Mouse (Mus musculus) heart, embryonic 16.5 days (tissue): ENCODE results near the gene Rhoa. TPM values are rescaled to one million over a fixed set of nuclear protein-coding genes. Genes with fewer than 3 reads are reported as not detected.
"Not testable (repeated sequence)": the region's sequence is repeated elsewhere in the genome, so short reads cannot be mapped to it uniquely, and the experiment has no call there.

Source experiments
- ATAC-seq: fragments of 200-750 bp; cut with Nextera tagmentation; replicated peaks from 2 replicates; pipeline ENCODE4 v1.8.0; 2017; ENCODE audit warnings: moderate number of reproducible peaks; ENCODE audit not compliant: insufficient read depth, low FRiP score; ENCODE audit errors: extremely low read depth
- H3K27ac ChIP-seq: fragments of 300-500 bp; sonication (generic); 2 replicates; pipeline ENCODE4 v1.5.1; 2014; ENCODE audit warnings: mild to moderate bottlenecking, low read length, control low read depth, moderate library complexity
- H3K27me3 ChIP-seq: fragments of 300-500 bp; sonication (generic); 2 replicates; pipeline ENCODE4 v1.6.1; 2014; ENCODE audit warnings: low read length, mixed read lengths; ENCODE audit not compliant: control insufficient read depth, insufficient read depth
- H3K36me3 ChIP-seq: fragments of 300-500 bp; sonication (generic); 2 replicates; pipeline ENCODE4 v1.6.1; 2014; ENCODE audit not compliant: control insufficient read depth, insufficient read depth
- H3K4me1 ChIP-seq: fragments of 300-500 bp; sonication (generic); 2 replicates; pipeline ENCODE4 v1.6.1; 2014; ENCODE audit warnings: low read length, mixed read lengths; ENCODE audit not compliant: control insufficient read depth, insufficient read depth
- H3K4me2 ChIP-seq: fragments of 300-500 bp; sonication (generic); 2 replicates; pipeline ENCODE4 v1.6.1; 2014; ENCODE audit warnings: low read depth, mild to moderate bottlenecking, control low read depth, low read length
- H3K4me3 ChIP-seq: fragments of 300-500 bp; sonication (generic); 2 replicates; pipeline ENCODE4 v1.5.1; 2014; ENCODE audit warnings: mild to moderate bottlenecking, control low read depth, low read length
- H3K9ac ChIP-seq: fragments of 300-500 bp; sonication (generic); 2 replicates; pipeline ENCODE4 v1.6.1; 2014; ENCODE audit warnings: low read length, control low read depth
- H3K9me3 ChIP-seq: fragments of 300-500 bp; sonication (generic); replicated peaks from 2 replicates; pipeline ENCODE4 v1.6.1; 2016; ENCODE audit warnings: low read length; ENCODE audit not compliant: control insufficient read depth
- WGBS: fragments of 180-500 bp; shearing (Covaris S2); extraction: QIAGEN DNeasy Blood & Tissue Kit; methylation state at CpG from one replicate; pipeline ENCODE4 v1.1.7; 2014; 5-methylcytosine and 5-hydroxymethylcytosine counted together
- polyA plus RNA-seq: library from polyadenylated mRNA; unstranded; fragments of >200 nt; fragmentation: Nextera tagmentation; extraction: Ambion mirVana; gene quantifications from 2 replicates; pipeline ENCODE4 v1.2.1, GENCODE M21; 2015

The Rhoa gene
- polyA plus RNA-seq, 1 experiment from 2014 or later, result 444 TPM

DNA sequence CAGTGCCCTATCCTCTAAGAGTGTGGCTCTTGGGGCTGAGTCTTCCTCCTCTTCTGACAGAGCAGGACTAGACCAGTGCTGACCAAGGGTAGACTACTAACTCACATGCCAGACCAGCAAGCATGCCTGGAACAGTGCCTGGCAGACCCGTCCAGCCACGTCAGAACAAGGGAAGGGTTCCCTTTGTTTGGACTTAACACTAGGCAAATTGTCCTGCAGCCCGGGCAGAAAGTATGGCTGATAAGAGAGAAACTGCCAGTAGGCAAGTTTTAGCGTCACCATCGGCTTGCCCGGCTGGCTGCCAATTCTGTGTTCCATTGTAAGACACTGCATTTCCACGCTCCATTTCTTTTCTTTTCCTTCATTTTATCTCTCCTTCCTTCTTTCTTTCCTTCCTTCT is 38.2 kb upstream of the Rhoa start:
- H3K9me3 ChIP-seq, result no peaks in the 10 kb centered on the region
- no peak overlapping the region for H3K9ac ChIP-seq
- no peaks in the 10 kb centered on the region for H3K36me3 ChIP-seq
- peak overlapping the region; percentile 77 for H3K27ac ChIP-seq
- no peaks in the 10 kb centered on the region for H3K27me3 ChIP-seq
- H3K4me2 ChIP-seq, result peak overlapping the region; percentile 8; the same call in 1 of the 2 replicates
- WGBS, result 33% methylated on average over 7 of the region's 7 CpGs
- no peak for ATAC-seq
- H3K4me3 ChIP-seq, result no peak overlapping the region
- peaks cover 28% of the 10 kb centered on the region for H3K4me1 ChIP-seq

DNA sequence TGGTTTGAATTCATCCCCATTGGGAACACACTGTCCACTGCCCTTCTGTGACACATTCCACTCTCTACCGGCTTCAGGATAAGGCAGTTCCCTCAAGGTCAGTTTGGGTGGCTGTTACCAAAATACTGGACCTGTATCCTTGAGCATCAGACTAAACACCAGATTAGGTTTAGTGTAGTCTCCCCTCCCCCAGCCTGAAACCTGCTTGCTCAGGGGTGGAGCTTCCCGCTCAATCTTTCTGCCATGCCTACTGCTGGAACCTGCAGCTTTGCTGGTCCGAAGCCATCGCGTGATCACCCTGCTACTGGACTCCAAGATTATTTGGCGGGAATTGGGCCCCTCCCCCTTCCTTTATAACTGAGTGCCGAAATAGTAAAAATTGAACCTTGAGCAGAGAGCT is 37.2 kb upstream of the Rhoa start:
- not testable (repeated sequence) for H3K27ac ChIP-seq, H3K36me3 ChIP-seq, H3K9me3 ChIP-seq, ATAC-seq, H3K4me2 ChIP-seq, H3K27me3 ChIP-seq, H3K4me3 ChIP-seq, H3K9ac ChIP-seq
- 63% methylated on average over 6 of the region's 7 CpGs for WGBS
- H3K4me1 ChIP-seq, result peaks cover 28% of the 10 kb centered on the region

- Histone ChIP-seq H3K27ac (no peak overlapping the region), H3K36me3 (no peaks in the 10 kb centered on the region), H3K27me3 (no peaks in the 10 kb centered on the region), H3K9me3 (no peaks in the 10 kb centered on the region), H3K4me1 (peaks cover 20% of the 10 kb centered on the region), H3K4me3 (no peak overlapping the region), H3K4me2 (no peak overlapping the region), H3K9ac (no peak overlapping the region)
- ATAC-seq, result no peak
- 23% methylated on average over 2 of the region's 2 CpGs for WGBS
These were observed 34.0 kb upstream of the Rhoa start for GRCm38 (mm10) chr9:108271941-108272340.

GRCm38 (mm10) chr9:108272691-108273090 is 33.2 kb upstream of the Rhoa start:
- no peak for ATAC-seq
- Histone ChIP-seq H3K9me3 (no peaks in the 10 kb centered on the region), H3K4me3 (no peak overlapping the region), H3K27ac (no peak overlapping the region), H3K36me3 (no peaks in the 10 kb centered on the region), H3K27me3 (no peaks in the 10 kb centered on the region), H3K4me1 (peaks cover 15% of the 10 kb centered on the region), H3K4me2 (no peak overlapping the region), H3K9ac (no peak overlapping the region)
- 48% methylated on average over 5 of the region's 5 CpGs for WGBS

DNA sequence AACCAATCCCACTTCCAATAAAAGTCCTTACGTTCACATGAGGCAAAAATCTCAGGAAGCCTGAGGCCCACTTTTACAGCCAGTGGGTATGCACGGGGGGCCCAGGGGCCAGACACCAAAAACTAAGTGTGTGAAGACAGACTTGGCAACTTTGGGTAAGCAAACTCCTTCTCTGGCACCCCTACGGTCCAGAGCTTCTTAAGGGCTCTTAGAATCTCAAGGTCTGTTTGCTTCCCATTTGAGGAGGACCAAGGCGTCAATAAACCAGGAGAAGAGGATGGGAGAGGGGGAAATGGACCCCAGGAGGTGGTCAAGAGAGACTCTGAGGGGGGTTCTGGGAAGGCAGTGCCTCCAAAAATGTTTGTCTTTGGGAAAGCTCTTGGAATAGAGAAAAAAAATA is 32.4 kb upstream of the Rhoa start:
- Histone ChIP-seq H3K4me1 (peaks cover 8% of the 10 kb centered on the region), H3K27me3 (no peaks in the 10 kb centered on the region), H3K4me3 (no peak overlapping the region), H3K4me2 (no peak overlapping the region), H3K27ac (no peak overlapping the region), H3K9ac (no peak overlapping the region), H3K36me3 (no peaks in the 10 kb centered on the region), H3K9me3 (no peaks in the 10 kb centered on the region)
- ATAC-seq, result no peak
- 85% methylated on average over 4 of the region's 4 CpGs for WGBS

- Histone ChIP-seq H3K9ac (no peak overlapping the region), H3K9me3 (no peaks in the 10 kb centered on the region), H3K27me3 (no peaks in the 10 kb centered on the region), H3K4me1 (peaks cover 8% of the 10 kb centered on the region), H3K4me2 (no peak overlapping the region), H3K4me3 (no peak overlapping the region), H3K36me3 (no peaks in the 10 kb centered on the region), H3K27ac (no peak overlapping the region; the same call in 1 of the 2 replicates)
- ATAC-seq, result 0 out of 2 replicates have a peak, but pooled peaks have one; percentile 28
- 71% methylated on average over 5 of the region's 5 CpGs for WGBS
These were observed 31.2 kb upstream of the Rhoa start for GRCm38 (mm10) chr9:108274476-108275330.

- ATAC-seq, result peak; percentile 16; the same call in 1 of the 2 replicates
- Histone ChIP-seq H3K4me1 (peaks cover 11% of the 10 kb centered on the region), H3K4me2 (no peak overlapping the region)
These were observed 30.6 kb upstream of the Rhoa start for GRCm38 (mm10) chr9:108275331-108275659.

GRCm38 (mm10) chr9:108278697-108279450 is 27.1 kb upstream of the Rhoa start:
- H3K27ac ChIP-seq, result no peak overlapping the region
- no peak for ATAC-seq
- H3K9me3 ChIP-seq, result no peaks in the 10 kb centered on the region
- no peaks in the 10 kb centered on the region for H3K36me3 ChIP-seq
- WGBS, result 74% methylated on average over 10 of the region's 10 CpGs
- no peak overlapping the region for H3K4me2 ChIP-seq
- H3K27me3 ChIP-seq, result no peaks in the 10 kb centered on the region
- H3K4me1 ChIP-seq, result peaks cover 17% of the 10 kb centered on the region
- H3K9ac ChIP-seq, result no peak overlapping the region
- H3K4me3 ChIP-seq, result no peak overlapping the region

More at GRCm38 (mm10) chr9:108275331-108275659, 30.6 kb upstream of the Rhoa start:
- Histone ChIP-seq H3K27me3 (no peaks in the 10 kb centered on the region), H3K27ac (peak overlapping the region; percentile 15; the same call in 1 of the 2 replicates), H3K4me3 (no peak overlapping the region), H3K36me3 (no peaks in the 10 kb centered on the region), H3K9ac (no peak overlapping the region), H3K9me3 (no peaks in the 10 kb centered on the region)
- 18% methylated on average over 6 of the region's 6 CpGs for WGBS
